Mouse (Mus musculus) erythroblast, embryonic 14.5 days (primary cell): ENCODE data around the gene Rab6b.

Source experiments
- GATA1 ChIP-seq: IDR thresholded peaks from 2 replicates; pipeline ENCODE4 v1.6.1; 2012; ENCODE audit warnings: low read length, inconsistent platforms, mixed read lengths
- TAL1 ChIP-seq: IDR thresholded peaks from 3 replicates; pipeline ENCODE4 v1.6.1; 2012; ENCODE audit warnings: low read length, inconsistent platforms, mixed read lengths

- TF ChIP-seq TAL1 (no peak), GATA1 (no peak)
These were observed 64.1 kb downstream of the Rab6b start for GRCm38 (mm10) chr9:103175692-103176091.
